In the genomic region with DNA sequence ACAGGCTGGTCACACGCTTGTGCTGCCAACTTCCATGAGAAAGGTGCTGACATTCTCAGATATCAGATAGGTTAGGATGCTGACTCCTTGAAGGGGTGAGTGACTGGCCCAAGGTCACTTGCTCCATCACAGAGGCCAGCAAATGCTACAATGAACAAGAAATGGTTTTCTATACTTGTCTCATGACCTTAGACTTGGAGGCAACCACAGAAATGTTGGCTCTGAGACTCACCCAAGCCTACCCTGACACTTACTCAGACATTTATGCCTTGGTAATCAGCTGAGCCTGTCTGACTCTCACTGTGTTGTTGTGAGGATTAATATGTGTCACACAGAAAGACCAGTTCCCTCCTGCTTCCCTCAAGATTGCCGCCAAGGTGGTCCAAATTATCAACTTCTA, we compare ENCODE assay signal across 21 mouse cellular contexts. TPM values are rescaled to one million over a fixed set of nuclear protein-coding genes. Genes with fewer than 3 reads are reported as not detected.
A peak's percentile ranks its signal among the peaks of the same experiment; 100 is the strongest.
DNase-seq lines count a peak whose midpoint lies in the region; ATAC-seq lines count a peak whose summit lies in the region.
"Had no signal": no experiment of that assay in that cellular context is flagged by ENCODE, and none has a peak within 500 bp of the region (broad histone marks: within the 10 kb centered on the region; RNA-seq: fewer than 3 reads in every experiment).

No protein-coding gene starts in this region.

- H3K27ac ChIP-seq in midbrain, embryonic 10.5 days (replicated peaks): 0 out of 2 replicates have a peak overlapping the region, but pooled peaks have one; percentile 75
- H3K27ac ChIP-seq in midbrain, embryonic 14.5 days (replicated peaks; ENCODE audit: low read depth, low read length): no peak overlapping the region
- H3K27ac ChIP-seq in heart, embryonic 12.5 days (ENCODE audit: poor library complexity, severe bottlenecking): no peak overlapping the region
- H3K27ac ChIP-seq: embryonic facial prominence, embryonic 10.5 days; embryonic facial prominence, embryonic 12.5 days; forebrain, embryonic 10.5 days; forebrain, embryonic 12.5 days had no signal

- H3K4me3 ChIP-seq in midbrain, embryonic 10.5 days: no peak overlapping the region
- no peak overlapping the region for H3K4me3 ChIP-seq in midbrain, embryonic 14.5 days (replicated peaks; ENCODE audit: low read depth, low read length)
- no peak overlapping the region for H3K4me3 ChIP-seq in heart, embryonic 12.5 days
- H3K4me3 ChIP-seq: embryonic facial prominence, embryonic 10.5 days; embryonic facial prominence, embryonic 12.5 days; forebrain, embryonic 10.5 days; forebrain, embryonic 12.5 days had no signal

- H3K4me2 ChIP-seq in midbrain, embryonic 14.5 days (ENCODE audit: low read length): no peak overlapping the region
- no peak overlapping the region for H3K4me2 ChIP-seq in heart, embryonic 12.5 days
- H3K4me2 ChIP-seq: embryonic facial prominence, embryonic 12.5 days; forebrain, embryonic 12.5 days had no signal

- 94% methylated on average over 2 of the region's 2 CpGs for WGBS in midbrain, embryonic 10.5 days
- WGBS in midbrain, embryonic 14.5 days: 93% methylated on average over 2 of the region's 2 CpGs
- 81% methylated on average over 2 of the region's 2 CpGs for WGBS in heart, embryonic 12.5 days

- H3K9me3 ChIP-seq in midbrain, embryonic 10.5 days (replicated peaks): no peaks in the 10 kb centered on the region
- H3K9me3 ChIP-seq in midbrain, embryonic 14.5 days (ENCODE audit: control insufficient read depth, low read length): no peaks in the 10 kb centered on the region
- no peaks in the 10 kb centered on the region for H3K9me3 ChIP-seq in heart, embryonic 12.5 days (replicated peaks)
- H3K9me3 ChIP-seq: embryonic facial prominence, embryonic 10.5 days; embryonic facial prominence, embryonic 12.5 days; forebrain, embryonic 10.5 days; forebrain, embryonic 12.5 days had no signal

- no peak overlapping the region for H3K9ac ChIP-seq in midbrain, embryonic 14.5 days (replicated peaks; ENCODE audit: low read length)
- H3K9ac ChIP-seq in heart, embryonic 12.5 days: no peak overlapping the region
- H3K9ac ChIP-seq: embryonic facial prominence, embryonic 12.5 days; forebrain, embryonic 12.5 days had no signal

- peaks cover 21% of the 10 kb centered on the region for H3K4me1 ChIP-seq in midbrain, embryonic 10.5 days
- no peaks in the 10 kb centered on the region for H3K4me1 ChIP-seq in midbrain, embryonic 14.5 days (ENCODE audit: control insufficient read depth, insufficient read depth, low read length)
- no peaks in the 10 kb centered on the region for H3K4me1 ChIP-seq in heart, embryonic 12.5 days (replicated peaks)
- H3K4me1 ChIP-seq: embryonic facial prominence, embryonic 12.5 days had no signal

- H3K27me3 ChIP-seq in midbrain, embryonic 10.5 days (ENCODE audit: low read depth, poor library complexity, severe bottlenecking): no peaks in the 10 kb centered on the region
- no peaks in the 10 kb centered on the region for H3K27me3 ChIP-seq in midbrain, embryonic 14.5 days (ENCODE audit: control insufficient read depth, insufficient read depth, low read length)
- no peaks in the 10 kb centered on the region for H3K27me3 ChIP-seq in heart, embryonic 12.5 days (replicated peaks)
- H3K27me3 ChIP-seq: embryonic facial prominence, embryonic 12.5 days; forebrain, embryonic 12.5 days had no signal

- no peak for DNase-seq in midbrain, embryonic 10.5 days (ENCODE audit: low spot score)
- DNase-seq in midbrain, embryonic 14.5 days: no peak
- peak; percentile 8 for DNase-seq in NIH3T3 (ENCODE audit: low read depth)
- peak; percentile 67 for DNase-seq in fibroblast of lung, adult 2 months (ENCODE audit: low read depth)
- DNase-seq in right cerebral cortex, postnatal 36 days (ENCODE audit: low spot score in 2 of 2): no peak
- DNase-seq: adrenal gland, adult 8-10 months; adrenal gland, postnatal 14 days; adrenal gland, postnatal 36 days; cerebellum, adult 11-12 months; cerebellum, adult 2 months; cerebellum, adult 9-10 months; cerebellum, postnatal 10 days; cerebellum, postnatal 25 days had no signal

- peaks cover 2% of the 10 kb centered on the region; the same call in 1 of the 2 replicates for H3K36me3 ChIP-seq in midbrain, embryonic 10.5 days
- H3K36me3 ChIP-seq in midbrain, embryonic 14.5 days (ENCODE audit: control insufficient read depth, insufficient read depth, low read length): no peaks in the 10 kb centered on the region
- peaks cover 3% of the 10 kb centered on the region for H3K36me3 ChIP-seq in heart, embryonic 12.5 days
- H3K36me3 ChIP-seq: forebrain, embryonic 12.5 days had no signal

- ATAC-seq in midbrain, embryonic 14.5 days (ENCODE audit: low FRiP score, low TSS enrichment): no peak
- ATAC-seq in heart, embryonic 12.5 days (ENCODE audit: insufficient number of reproducible peaks, low FRiP score): no peak
- ATAC-seq: activated CD4-positive, CD25-positive, alpha-beta regulatory T cell, adult 4 months; forebrain, embryonic 14.5 days; forebrain, embryonic 16.5 days had no signal

RNA-seq across cellular contexts. Expression of gene Cwc15, which starts 33.2 kb away (rescaled TPM):
- 177 and 181 TPM in 2 replicates for polyA plus RNA-seq in midbrain, embryonic 10.5 days (2016; fragmentation: Nextera tagmentation; extraction: Ambion mirVana)
- 150 and 154 TPM in 2 replicates for polyA plus RNA-seq in midbrain, embryonic 14.5 days (2014; fragmentation: Nextera tagmentation; extraction: Ambion mirVana)
- 126 and 130 TPM in 2 replicates for polyA plus RNA-seq in heart, embryonic 12.5 days (2016; fragmentation: Nextera tagmentation; extraction: Ambion mirVana)

RNA-seq across cellular contexts. Expression of gene Kdm4d, which starts 33.4 kb away (rescaled TPM):
- 0.10 and 0.15 TPM in 2 replicates for polyA plus RNA-seq in midbrain, embryonic 10.5 days (2016; fragmentation: Nextera tagmentation; extraction: Ambion mirVana)
- 0.45 and 0.98 TPM in 2 replicates for polyA plus RNA-seq in midbrain, embryonic 14.5 days (2014; fragmentation: Nextera tagmentation; extraction: Ambion mirVana)
- polyA plus RNA-seq in heart, embryonic 12.5 days (2016; fragmentation: Nextera tagmentation; extraction: Ambion mirVana): 0.14 and 0.15 TPM in 2 replicates

Comparison
In these comparisons a context has a peak if more than half of its experiments do, and no peak if none do; other contexts are left out.
1. DNase-seq: peak in NIH3T3 (single experiment) and fibroblast of lung, adult 2 months (single experiment); none in midbrain, embryonic 10.5 days (single experiment), midbrain, embryonic 14.5 days (single experiment) and right cerebral cortex, postnatal 36 days (0 of 2).